Mouse (Mus musculus) layer of hippocampus, postnatal 36 days (tissue): ENCODE data around the gene Cadps. TPM values are rescaled to one million over a fixed set of nuclear protein-coding genes. Genes with fewer than 3 reads are reported as not detected.

Experiments
- DNase-seq, 2 experiments: peaks; one replicate each; pipeline ENCODE4 v3.0.0; 2022
- total RNA-seq, 2 experiments: library from RNA; stranded (reverse); gene quantifications; 2 replicates each; pipeline ENCODE4 v1.2.3; 2021

The Cadps gene
- total RNA-seq, 2 experiments from 2014 or later, result 233 to 235 TPM

- no peak for DNase-seq
These were observed 483.9 kb downstream of the Cadps start for GRCm38 (mm10) chr14:12338811-12339565.

GRCm38 (mm10) chr14:12337998-12338809, 484.7 kb downstream of the Cadps start:
- peak in 1 of 2 experiments; percentile 56 for DNase-seq

- DNase-seq, result no peak
These were observed 485.4 kb downstream of the Cadps start for GRCm38 (mm10) chr14:12337421-12337997.

- no peak for DNase-seq
These were observed 488.0 kb downstream of the Cadps start for GRCm38 (mm10) chr14:12334925-12335324.

- no peak for DNase-seq
These were observed 489.3 kb downstream of the Cadps start for GRCm38 (mm10) chr14:12333622-12334021.
